Mouse (Mus musculus) thymus, postnatal 25 days (tissue): Measurements from ENCODE around the gene Tcl1b3.

Source experiments
- DNase-seq: peaks from one replicate; pipeline ENCODE4 v3.0.0; 2022

Gene Tcl1b3

DNA sequence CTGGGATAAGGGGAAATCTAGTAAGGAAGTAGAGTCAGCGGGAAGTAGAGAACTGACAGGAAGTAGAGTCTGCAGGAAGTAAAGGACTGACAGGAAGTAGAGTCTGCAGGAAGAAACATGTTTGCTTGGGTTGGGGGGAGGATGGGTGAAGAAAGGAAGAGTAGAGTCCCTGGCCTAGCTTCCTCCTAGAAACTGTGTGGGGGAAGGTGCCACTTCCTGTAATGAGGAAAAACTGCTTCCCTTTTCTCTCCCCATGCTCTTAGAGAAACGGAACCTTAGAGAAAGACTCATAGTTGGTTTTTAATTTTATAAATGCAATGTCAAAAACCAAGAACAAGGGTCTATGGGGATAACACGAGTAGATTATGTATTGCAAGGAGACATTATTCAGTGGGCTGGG is 44.2 kb downstream of the Tcl1b3 start:
- DNase-seq: no peak

DNA sequence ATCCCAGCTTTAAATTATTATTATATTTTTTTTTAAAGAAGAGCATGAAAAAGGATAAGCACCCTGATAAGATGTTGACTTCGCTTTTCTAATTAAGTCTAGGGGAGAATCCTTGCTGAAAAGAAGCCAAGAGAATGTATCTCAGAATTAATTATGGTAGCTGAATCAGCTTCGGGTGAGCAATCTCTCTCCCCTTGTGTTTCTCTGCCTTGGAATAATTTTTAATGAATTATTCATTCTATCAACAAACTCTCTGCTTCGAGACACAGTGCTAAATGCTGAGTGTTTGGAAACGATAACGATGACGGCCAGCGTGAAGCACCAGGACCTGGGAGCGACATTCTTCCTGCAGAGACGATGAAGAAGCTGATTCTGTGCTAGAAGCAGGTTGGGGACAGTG is 48.2 kb downstream of the Tcl1b3 start:
- no peak for DNase-seq
